Mouse (Mus musculus) neural tube, embryonic 12.5 days (tissue): ENCODE data around the gene Tcaf3. TPM values are rescaled to one million over a fixed set of nuclear protein-coding genes. Genes with fewer than 3 reads are reported as not detected.

Experiments used
- ATAC-seq: fragments of 200-750 bp; cut with Nextera tagmentation; 2 replicates; pipeline ENCODE4 v1.8.0; 2017; ENCODE audit warnings: low read depth, mild to moderate bottlenecking, moderate TSS enrichment, moderate library complexity; ENCODE audit not compliant: low FRiP score
- H3K27ac ChIP-seq: fragments of 300-500 bp; sonication (generic); 2 replicates; pipeline ENCODE4 v1.5.1; 2016
- H3K27me3 ChIP-seq: fragments of 300-500 bp; sonication (generic); replicated peaks from 2 replicates; pipeline ENCODE4 v1.6.1; 2016; ENCODE audit warnings: mild to moderate bottlenecking
- H3K36me3 ChIP-seq: fragments of 300-500 bp; sonication (generic); 2 replicates; pipeline ENCODE4 v1.6.1; 2016; ENCODE audit warnings: mild to moderate bottlenecking
- H3K4me1 ChIP-seq: fragments of 300-500 bp; sonication (generic); 2 replicates; pipeline ENCODE4 v1.6.1; 2016
- H3K4me2 ChIP-seq: fragments of 300-500 bp; sonication (generic); replicated peaks from 2 replicates; pipeline ENCODE4 v1.6.1; 2016; ENCODE audit warnings: mild to moderate bottlenecking
- H3K4me3 ChIP-seq: fragments of 300-500 bp; sonication (generic); 2 replicates; pipeline ENCODE4 v1.5.1; 2016
- H3K9ac ChIP-seq: fragments of 300-500 bp; sonication (generic); 2 replicates; pipeline ENCODE4 v1.6.1; 2016; ENCODE audit warnings: mild to moderate bottlenecking
- H3K9me3 ChIP-seq: fragments of 300-500 bp; sonication (generic); 2 replicates; pipeline ENCODE4 v1.6.1; 2016; ENCODE audit warnings: mild to moderate bottlenecking
- WGBS: fragments of 180-500 bp; shearing (Covaris S2); methylation state at CpG from one replicate; pipeline ENCODE4 v1.1.7; 2016; 5-methylcytosine and 5-hydroxymethylcytosine counted together
- polyA plus RNA-seq: library from polyadenylated mRNA; unstranded; fragments of >200 nt; fragmentation: Nextera tagmentation; extraction: Ambion mirVana; gene quantifications from 2 replicates; pipeline ENCODE4 v1.2.1, GENCODE M21; 2016

Tcaf3 gene
- not detected in 2 replicates for polyA plus RNA-seq

DNA sequence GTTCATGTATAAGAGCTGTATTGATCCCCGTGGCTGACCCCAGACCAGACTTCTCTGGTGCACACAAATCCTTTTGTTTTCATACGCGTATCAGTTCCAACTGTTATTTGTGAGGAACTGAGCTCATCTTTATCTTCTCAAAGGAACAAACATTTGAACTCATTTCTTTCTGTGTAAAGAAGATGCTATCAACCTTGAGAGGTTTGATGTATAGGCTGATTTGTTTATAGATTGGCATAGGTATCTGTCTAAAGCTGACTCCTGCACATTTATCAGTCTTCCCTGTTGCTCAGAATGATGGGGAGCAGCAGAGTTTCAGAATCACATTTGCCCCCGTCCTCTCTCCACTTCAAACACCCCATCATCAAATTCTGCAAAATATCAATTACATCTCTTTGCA lies at the start of gene Tcaf3:
TSS of gene Tcaf3 (minus strand) at position 101 of the 400 bp plus-strand sequence.
- ATAC-seq = no peak
- Histone ChIP-seq H3K36me3 (no peaks in the 10 kb centered on the region), H3K9me3 (no peaks in the 10 kb centered on the region), H3K4me1 (no peaks in the 10 kb centered on the region), H3K27ac (no peak within 1 kb of the TSS), H3K9ac (no peak within 1 kb of the TSS), H3K4me2 (no peak within 1 kb of the TSS), H3K27me3 (no peaks in the 10 kb centered on the region), H3K4me3 (no peak within 1 kb of the TSS)
- WGBS = 75% methylated on average over 4 of the region's 4 CpGs

DNA sequence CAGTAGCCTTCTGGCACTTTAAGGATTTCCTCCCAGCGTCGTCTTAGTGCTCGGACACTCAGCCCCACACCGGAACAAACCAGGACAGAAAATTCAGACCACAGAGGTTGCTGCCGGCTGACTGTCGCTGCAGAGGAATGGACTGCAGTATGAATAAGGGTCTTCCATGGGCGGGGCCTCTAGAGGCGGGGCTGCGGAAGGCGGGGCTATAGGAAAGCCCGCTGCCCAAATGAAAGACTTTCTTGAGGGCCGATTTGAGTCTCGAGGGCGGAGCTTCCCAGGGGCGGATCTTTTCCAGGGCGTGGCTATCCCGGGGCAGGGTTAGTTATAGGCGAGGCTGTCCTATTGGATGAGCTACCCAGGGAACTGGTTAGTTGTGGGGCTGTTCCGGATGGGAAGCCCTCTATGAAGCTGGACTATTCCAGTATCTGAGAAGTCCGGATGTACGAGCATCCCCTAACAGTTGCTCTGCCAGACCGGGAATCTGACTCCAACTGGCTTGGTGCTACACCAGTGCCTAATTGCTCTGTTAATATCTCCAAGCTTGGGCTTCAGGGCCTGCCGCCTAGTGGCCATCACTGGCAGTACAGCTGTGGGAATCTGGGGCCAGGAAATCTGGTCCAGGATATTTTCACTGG lies 47.5 kb upstream of the Tcaf3 start, which contains the start of gene Tcaf2:
TSS of gene Tcaf2 (minus strand) at position 343 of the 638 bp plus-strand sequence.
- Histone ChIP-seq H3K4me1 (no peaks in the 10 kb centered on the region; the same call in 1 of the 2 replicates), H3K9ac (0 out of 2 replicates have a peak within 1 kb of the TSS, but pooled peaks have one; percentile 5), H3K36me3 (no peaks in the 10 kb centered on the region), H3K9me3 (no peaks in the 10 kb centered on the region), H3K4me3 (peak within 1 kb of the TSS; percentile 31), H3K27ac (no peak within 1 kb of the TSS), H3K4me2 (peak within 1 kb of the TSS; percentile 59), H3K27me3 (no peaks in the 10 kb centered on the region)
- peak; percentile 98 for ATAC-seq
- WGBS = under 1% methylated on average over 23 of the region's 23 CpGs

DNA sequence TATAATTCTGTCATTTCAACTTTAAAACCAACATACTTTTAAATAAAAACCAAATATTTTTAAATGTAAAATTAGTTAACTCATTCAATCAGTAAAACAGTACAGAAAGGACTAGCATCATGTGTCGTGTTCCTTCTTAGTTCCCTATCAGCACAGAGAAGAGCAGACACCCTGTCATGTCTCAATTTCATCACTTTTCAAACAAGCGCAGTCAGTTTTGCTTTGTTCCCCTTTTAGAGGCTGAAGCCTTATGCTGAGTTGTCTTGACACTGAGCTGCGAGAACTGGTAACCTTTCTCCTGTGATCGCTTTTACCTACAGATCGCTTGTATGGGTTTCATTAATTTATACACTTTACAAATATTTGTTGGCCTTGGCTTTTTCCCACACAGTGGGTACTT lies 36.9 kb upstream of the Tcaf3 start:
- ATAC-seq = no peak
- H3K27ac ChIP-seq = no peak overlapping the region
- no peak overlapping the region for H3K4me3 ChIP-seq
- no peak overlapping the region for H3K4me2 ChIP-seq
- H3K4me1 ChIP-seq = no peaks in the 10 kb centered on the region
- no peak overlapping the region for H3K9ac ChIP-seq
- WGBS = 93% methylated on average over 5 of the region's 5 CpGs
- H3K27me3 ChIP-seq = no peaks in the 10 kb centered on the region
- no peaks in the 10 kb centered on the region for H3K36me3 ChIP-seq
- no peaks in the 10 kb centered on the region for H3K9me3 ChIP-seq

DNA sequence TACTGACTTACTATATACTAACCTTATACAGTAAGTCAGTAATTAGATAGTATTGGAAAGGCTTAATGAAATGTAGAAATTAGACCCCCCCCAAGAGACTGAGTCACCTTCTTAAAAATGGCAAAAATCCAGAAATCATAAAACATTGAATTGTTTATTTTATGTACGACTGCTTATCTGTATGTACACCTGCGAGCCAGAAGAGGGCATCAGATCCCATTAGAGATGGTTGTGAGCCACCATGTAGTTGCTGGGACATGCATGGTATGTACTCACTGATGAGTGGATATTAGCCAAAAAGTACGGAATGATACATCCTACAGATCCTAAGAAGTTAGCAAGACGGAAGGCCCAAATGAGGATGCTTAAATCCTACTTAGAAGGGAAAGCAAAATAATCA lies 33.9 kb upstream of the Tcaf3 start:
- no peak for ATAC-seq
- Histone ChIP-seq H3K9ac (no peak overlapping the region), H3K4me2 (no peak overlapping the region), H3K4me1 (no peaks in the 10 kb centered on the region), H3K27me3 (no peaks in the 10 kb centered on the region), H3K36me3 (no peaks in the 10 kb centered on the region), H3K4me3 (no peak overlapping the region), H3K9me3 (no peaks in the 10 kb centered on the region), H3K27ac (no peak overlapping the region)
- 76% methylated on average over 4 of the region's 4 CpGs for WGBS

DNA sequence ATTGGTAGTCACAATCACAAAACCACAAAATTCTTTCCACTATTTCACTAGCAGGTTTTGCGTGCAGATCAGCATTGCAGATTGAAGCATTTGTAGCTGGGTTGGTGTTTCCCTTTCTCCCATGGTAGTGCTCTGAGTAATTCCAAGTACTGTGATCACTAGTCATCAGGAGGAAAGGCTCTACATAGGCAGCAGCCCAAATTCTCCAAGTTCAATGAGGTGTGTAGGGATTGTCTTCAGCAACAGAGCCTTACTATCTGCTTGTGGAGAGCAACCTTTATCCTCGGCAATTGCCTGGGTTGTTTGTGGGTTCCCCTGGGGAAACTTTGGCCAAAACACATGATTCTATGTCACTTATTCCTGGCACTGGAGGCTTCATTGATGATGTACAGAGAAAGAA lies 19.4 kb upstream of the Tcaf3 start:
- ATAC-seq = no peak
- Histone ChIP-seq H3K9ac (no peak overlapping the region), H3K4me2 (no peak overlapping the region), H3K4me1 (no peaks in the 10 kb centered on the region), H3K4me3 (no peak overlapping the region), H3K27ac (no peak overlapping the region), H3K27me3 (no peaks in the 10 kb centered on the region), H3K9me3 (no peaks in the 10 kb centered on the region), H3K36me3 (no peaks in the 10 kb centered on the region)
- WGBS = 79% methylated on average over 2 of the region's 2 CpGs

DNA sequence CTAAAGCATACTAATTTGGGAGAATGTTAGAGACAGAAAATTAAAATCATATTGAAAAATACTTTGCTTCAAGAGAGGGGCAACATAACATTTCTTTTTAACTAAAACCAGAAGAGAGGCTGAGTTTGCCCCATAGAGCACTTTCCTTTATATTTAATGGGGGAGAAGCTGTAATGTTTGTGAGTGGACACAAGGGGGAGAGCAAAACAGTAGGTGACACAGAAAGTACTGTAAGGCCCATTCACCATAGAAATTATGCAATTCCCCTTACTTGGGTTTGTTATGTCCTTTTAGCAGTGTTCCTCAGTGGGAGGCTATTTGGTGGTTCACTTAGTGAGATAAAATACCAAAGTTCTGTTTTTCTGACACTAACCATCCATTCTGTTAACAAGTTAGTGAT lies 14.7 kb upstream of the Tcaf3 start:
- Histone ChIP-seq H3K36me3 (no peaks in the 10 kb centered on the region), H3K9me3 (no peaks in the 10 kb centered on the region), H3K27ac (no peak overlapping the region), H3K4me2 (no peak overlapping the region), H3K9ac (no peak overlapping the region), H3K4me3 (no peak overlapping the region), H3K27me3 (no peaks in the 10 kb centered on the region), H3K4me1 (no peaks in the 10 kb centered on the region)
- no peak for ATAC-seq

DNA sequence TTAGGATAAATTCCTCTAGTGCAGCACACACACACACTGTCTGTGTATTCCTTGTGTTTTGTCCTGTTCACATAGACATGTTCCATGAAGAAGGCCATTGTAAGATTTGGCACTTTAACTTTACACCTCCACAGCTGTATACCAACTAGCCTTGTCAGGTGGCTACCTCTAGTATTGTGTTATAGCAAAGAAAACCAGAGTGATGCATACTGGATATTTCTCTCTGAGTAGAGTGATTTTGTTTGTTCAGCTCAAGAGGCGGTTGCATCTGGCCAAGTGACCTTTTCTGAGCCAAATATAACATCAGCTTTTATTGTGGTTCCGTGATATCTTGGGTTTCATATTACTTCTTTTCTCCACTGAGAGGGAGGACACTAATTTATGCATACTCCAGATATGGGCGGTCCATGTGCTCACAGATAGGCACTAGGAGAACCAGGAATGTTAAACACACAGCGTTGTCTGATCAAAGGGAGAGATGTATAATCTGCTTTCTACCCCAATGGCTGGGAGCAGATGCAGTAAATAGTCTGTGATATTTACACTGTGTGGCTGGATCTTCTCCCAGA lies 13.5 kb upstream of the Tcaf3 start:
- no peaks in the 10 kb centered on the region for H3K27me3 ChIP-seq
- H3K4me1 ChIP-seq = no peaks in the 10 kb centered on the region
- H3K9me3 ChIP-seq = no peaks in the 10 kb centered on the region
- H3K4me2 ChIP-seq = no peak overlapping the region
- WGBS = 80% methylated on average over 4 of the region's 4 CpGs
- H3K27ac ChIP-seq = no peak overlapping the region
- no peak for ATAC-seq
- no peak overlapping the region for H3K4me3 ChIP-seq
- H3K9ac ChIP-seq = no peak overlapping the region
- no peaks in the 10 kb centered on the region for H3K36me3 ChIP-seq

DNA sequence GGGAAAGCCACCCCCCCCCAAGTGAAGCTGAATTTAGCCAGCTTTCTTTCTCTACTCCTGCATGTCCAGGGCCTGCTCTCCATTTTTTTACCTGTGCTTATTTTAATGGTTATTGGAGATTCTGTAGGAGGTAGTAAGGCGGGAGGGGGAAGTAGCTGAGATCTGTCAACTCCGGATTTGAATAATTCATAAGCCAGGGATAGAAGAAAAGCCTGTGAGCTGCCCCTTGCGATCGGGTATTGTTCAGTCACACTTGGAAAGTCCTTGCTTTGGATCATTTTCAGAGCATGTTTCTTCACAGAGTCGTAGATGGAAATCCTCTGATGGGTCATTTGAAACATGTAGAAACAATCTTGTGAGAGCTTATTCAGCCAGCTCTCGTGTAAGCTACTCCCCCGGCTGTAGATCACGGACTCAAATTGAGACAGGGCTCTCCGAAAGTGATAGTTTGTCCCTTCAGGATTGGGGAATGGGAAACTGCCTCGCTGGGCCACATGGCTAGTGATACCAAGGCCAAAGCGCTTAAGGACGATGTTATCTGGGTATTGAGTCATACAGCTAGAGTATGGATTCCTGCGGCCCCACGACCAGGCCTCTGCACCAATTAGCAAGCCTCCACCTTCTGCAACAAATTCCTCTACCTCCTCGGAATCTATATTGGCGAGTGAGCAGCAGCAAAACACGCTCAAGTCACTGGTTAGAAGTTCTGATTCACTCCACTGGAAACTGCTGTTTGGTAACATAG lies 4.2 kb downstream of the Tcaf3 start:
- no peaks in the 10 kb centered on the region for H3K4me1 ChIP-seq
- no peak for ATAC-seq
- 75% methylated on average over 17 of the region's 17 CpGs for WGBS
- H3K27ac ChIP-seq = no peak overlapping the region
- no peak overlapping the region for H3K9ac ChIP-seq
- no peaks in the 10 kb centered on the region for H3K9me3 ChIP-seq
- no peak overlapping the region for H3K4me2 ChIP-seq
- H3K4me3 ChIP-seq = no peak overlapping the region
- H3K36me3 ChIP-seq = no peaks in the 10 kb centered on the region
- no peaks in the 10 kb centered on the region for H3K27me3 ChIP-seq

DNA sequence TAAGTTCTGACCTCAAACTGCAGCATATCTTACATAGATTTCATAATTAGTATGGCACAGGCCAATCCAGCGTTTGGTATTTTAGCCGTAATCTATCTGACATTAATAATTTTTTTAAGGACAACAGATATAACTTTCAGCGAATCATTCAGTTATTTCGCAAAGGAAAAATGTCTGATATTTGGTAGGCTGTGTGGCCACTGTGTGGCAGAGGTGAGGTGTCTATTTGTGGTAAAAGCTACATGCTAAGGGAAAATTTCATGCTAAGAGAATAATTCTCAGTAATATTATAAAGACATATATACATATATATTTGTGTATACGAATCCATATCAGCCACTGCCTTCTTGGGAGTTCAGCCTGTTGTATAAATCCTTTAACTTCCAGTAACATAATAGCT lies 10.9 kb downstream of the Tcaf3 start:
- Histone ChIP-seq H3K27ac (no peak overlapping the region), H3K4me3 (no peak overlapping the region), H3K36me3 (no peaks in the 10 kb centered on the region), H3K9me3 (no peaks in the 10 kb centered on the region), H3K4me1 (no peaks in the 10 kb centered on the region), H3K27me3 (no peaks in the 10 kb centered on the region), H3K4me2 (no peak overlapping the region), H3K9ac (no peak overlapping the region)
- ATAC-seq = no peak
- WGBS = 88% methylated on average over 5 of the region's 5 CpGs

DNA sequence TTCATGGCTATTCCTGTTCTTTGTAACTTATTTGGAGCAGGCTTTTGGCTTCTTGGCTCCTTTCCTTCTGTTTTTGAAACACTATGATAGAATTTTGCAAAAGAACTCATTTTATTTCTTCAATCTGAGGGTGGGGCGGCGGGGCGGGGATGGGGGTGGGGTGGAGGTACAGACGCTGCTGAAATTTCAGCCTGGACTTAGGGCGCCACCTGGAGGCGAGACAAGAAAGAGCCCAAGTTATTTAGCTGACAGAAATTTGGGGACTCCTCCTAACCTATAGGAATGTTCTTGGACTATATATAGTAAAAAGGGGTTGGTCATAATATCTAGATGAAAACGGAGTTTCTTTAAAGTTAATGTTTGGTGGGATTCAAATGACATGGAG lies 14.0 kb downstream of the Tcaf3 start:
- H3K4me3 ChIP-seq = no peak overlapping the region
- H3K4me2 ChIP-seq = peak overlapping the region; percentile 32; the same call in 1 of the 2 replicates
- no peak overlapping the region for H3K27ac ChIP-seq
- WGBS = 1% methylated on average over 7 of the region's 7 CpGs
- no peak for ATAC-seq
- H3K27me3 ChIP-seq = no peaks in the 10 kb centered on the region
- H3K4me1 ChIP-seq = no peaks in the 10 kb centered on the region
- no peaks in the 10 kb centered on the region for H3K36me3 ChIP-seq
- H3K9ac ChIP-seq = no peak overlapping the region
- H3K9me3 ChIP-seq = no peaks in the 10 kb centered on the region

DNA sequence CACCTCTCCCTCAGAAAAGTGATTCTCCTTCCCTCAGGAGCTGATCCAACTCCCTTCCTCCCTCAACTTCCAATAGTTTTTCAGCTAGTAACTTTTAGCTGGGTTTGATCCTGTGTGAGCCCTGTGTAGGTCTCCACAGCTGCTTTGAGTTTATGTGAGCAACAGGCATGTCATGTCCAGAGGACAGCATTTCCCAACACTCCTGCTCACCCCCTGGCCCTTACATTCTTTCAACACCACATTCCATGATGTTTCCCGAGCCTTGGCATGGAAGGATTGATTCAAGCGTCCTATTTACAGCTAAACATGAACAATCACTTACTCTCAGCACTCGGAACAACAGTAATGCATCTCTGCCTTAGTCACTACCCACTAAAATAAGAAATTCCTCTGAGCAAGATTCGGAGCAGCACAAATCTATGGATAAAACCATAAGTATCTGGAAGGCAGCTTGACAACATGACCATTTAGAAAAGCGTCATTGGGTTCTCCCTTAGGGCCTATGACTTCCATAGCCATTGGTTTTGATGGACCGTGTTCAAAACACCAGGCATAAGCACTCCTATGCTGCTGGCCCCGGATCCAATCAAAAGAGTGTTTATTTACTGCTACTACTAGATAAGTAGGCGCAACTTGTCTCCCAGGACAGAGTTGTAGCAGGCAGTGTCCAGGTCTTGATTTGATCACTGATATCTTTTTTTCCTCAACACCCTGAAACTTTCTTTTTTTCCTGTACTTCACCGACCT lies 14.6 kb downstream of the Tcaf3 start:
- no peak for ATAC-seq
- WGBS = 64% methylated on average over 9 of the region's 9 CpGs
- Histone ChIP-seq H3K36me3 (no peaks in the 10 kb centered on the region), H3K4me1 (no peaks in the 10 kb centered on the region), H3K9ac (no peak overlapping the region), H3K4me3 (no peak overlapping the region), H3K27me3 (no peaks in the 10 kb centered on the region), H3K27ac (no peak overlapping the region), H3K4me2 (peak overlapping the region; percentile 32; the same call in 1 of the 2 replicates), H3K9me3 (no peaks in the 10 kb centered on the region)

DNA sequence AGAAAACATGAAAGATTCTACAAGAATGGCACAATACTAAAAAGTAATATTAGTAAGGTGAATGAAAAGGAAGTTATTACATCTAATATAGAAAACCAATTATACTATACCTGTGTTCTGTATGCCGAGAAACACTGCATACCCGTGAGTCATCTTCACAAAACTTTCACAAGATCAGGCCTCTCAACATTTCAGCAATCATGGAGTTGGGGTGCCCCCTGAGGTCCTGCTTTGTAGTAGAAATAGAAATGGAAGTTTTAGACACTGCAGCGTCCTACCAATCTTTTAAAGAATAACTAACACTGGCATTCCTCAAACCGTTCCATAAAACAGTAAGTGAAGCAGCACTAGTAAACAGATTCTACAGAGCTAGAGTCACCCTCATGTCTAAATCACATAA lies 18.8 kb downstream of the Tcaf3 start:
- H3K9me3 ChIP-seq = no peaks in the 10 kb centered on the region
- H3K4me3 ChIP-seq = no peak overlapping the region
- no peak overlapping the region for H3K27ac ChIP-seq
- WGBS = 86% methylated on average over 4 of the region's 4 CpGs
- H3K4me2 ChIP-seq = no peak overlapping the region
- no peak overlapping the region for H3K9ac ChIP-seq
- H3K36me3 ChIP-seq = no peaks in the 10 kb centered on the region
- H3K27me3 ChIP-seq = no peaks in the 10 kb centered on the region
- H3K4me1 ChIP-seq = no peaks in the 10 kb centered on the region
- no peak for ATAC-seq
